Mouse (Mus musculus) bone marrow, adult 2 months (tissue): ENCODE measurements around the gene Fam214a.

Experiments
- CTCF ChIP-seq: fragments of 200-500 bp; IDR thresholded peaks from 2 replicates; pipeline ENCODE4 v1.5.1; 2011; ENCODE audit warnings: low read length, control low read depth; ENCODE audit not compliant: control insufficient read depth, insufficient read depth
- POLR2A ChIP-seq: fragments of 200-500 bp; IDR thresholded peaks from 2 replicates; pipeline ENCODE4 v1.6.1; 2011; ENCODE audit warnings: low read depth, mild to moderate bottlenecking, control low read depth, low read length, borderline replicate concordance; ENCODE audit not compliant: control insufficient read depth

GRCm38 (mm10) chr9:75022546-75022945 lies 69.9 kb downstream of the Fam214a start:
- TF ChIP-seq POLR2A (no peak), CTCF (no peak)
